Mouse (Mus musculus) layer of hippocampus, postnatal 25 days (tissue): ENCODE measurements around the gene Dcaf6. TPM values are rescaled to one million over a fixed set of nuclear protein-coding genes. Genes with fewer than 3 reads are reported as not detected.
"Not testable (repeated sequence)": the region's sequence is repeated elsewhere in the genome, so short reads cannot be mapped to it uniquely, and the experiment has no call there.

ENCODE experiments used
- DNase-seq, 2 experiments: peaks; one replicate each; pipeline ENCODE4 v3.0.0; 2022; ENCODE audit warnings: mixed read lengths in 2 of 2, low spot score in 1 of 2; ENCODE audit errors: extremely low spot score in 1 of 2
- total RNA-seq, 2 experiments: library from RNA; stranded (reverse); gene quantifications; 2 replicates each; pipeline ENCODE4 v1.2.3; 2021

Gene Dcaf6
- total RNA-seq, 2 experiments from 2014 or later = 81.4 to 84.6 TPM

DNA sequence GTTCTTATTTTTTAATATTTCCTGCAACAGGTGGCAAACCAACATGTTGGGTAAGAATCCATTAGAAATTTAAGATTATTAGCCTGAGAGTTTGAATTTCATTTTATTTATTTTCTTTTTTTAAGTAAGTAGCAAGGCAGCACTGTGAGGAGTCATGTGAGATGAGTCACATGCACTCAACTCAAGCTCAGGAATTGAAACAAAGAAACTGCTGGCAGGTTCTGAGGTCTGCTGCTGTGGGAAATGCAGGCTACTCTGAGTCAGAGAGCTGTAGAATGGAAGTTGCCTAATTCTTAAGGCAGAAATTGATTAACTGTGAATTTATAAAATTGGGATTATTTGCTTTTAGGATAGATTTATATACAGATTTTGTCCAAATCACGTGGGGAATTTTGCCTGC is 27.4 kb downstream of the Dcaf6 start:
- DNase-seq = no peak

DNA sequence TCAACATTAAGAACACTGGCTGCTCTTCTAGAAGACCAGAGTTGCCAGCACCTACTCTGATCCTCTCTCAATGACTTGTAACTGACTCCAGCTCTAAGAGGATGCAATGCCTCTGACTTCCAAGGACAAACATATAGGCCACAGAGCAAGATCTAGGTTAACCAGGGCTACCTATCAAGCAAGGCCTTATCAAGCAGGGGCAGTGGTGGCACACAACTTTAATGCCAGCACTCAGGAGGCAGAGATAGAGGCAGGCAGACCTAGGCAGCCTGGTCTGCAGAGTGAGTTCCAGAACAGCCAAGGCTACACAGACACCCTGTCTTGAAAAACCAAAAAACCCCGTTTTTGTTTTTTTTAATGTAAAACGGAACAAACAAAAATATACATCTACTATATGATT is 34.0 kb downstream of the Dcaf6 start:
- DNase-seq = no peak

DNA sequence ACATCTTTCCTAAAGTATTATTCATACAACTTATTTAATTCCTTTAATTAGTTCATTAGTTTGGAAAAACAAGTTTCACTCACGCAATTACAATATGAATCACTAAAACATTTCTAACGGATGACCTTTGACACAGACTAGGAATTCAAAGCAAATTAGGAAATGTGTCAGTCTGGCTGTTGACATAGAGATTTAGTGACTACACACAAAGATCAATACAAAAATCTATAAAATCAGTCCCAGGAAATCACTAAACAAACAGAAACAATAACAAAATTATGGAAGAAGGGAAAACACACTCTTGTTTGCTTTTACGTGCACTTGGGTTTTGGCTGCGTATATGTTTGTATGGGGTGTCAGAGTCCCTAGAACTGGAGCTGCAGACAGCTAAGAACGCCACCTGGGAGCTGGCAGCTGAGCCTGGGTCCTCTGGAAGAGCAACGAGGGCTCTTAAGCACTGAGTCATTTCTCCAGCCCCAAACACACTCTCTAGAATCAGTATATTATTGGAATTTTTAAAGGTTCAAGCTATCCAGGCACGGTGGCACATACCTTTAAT is 38.8 kb downstream of the Dcaf6 start:
- no peak for DNase-seq

DNA sequence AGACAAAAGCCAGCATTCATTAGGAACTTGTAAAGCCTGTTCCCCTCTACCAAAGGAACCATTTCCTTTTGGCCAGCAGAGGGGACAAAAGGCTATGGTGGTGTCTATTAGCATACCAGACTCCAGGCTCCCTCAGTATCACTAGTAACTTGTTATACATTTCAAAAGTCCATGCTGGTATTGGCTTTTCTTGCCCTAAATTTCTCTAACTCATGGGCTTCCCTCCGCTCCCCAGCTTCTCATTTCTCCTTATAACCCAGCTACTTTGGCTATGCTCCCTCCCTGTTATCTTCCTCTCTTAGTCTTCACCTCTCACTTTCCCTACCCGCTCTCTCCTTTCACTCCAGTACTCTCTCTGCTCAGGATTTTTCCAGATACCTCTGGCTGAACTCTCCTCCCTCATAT is 63.9 kb downstream of the Dcaf6 start:
- no peak for DNase-seq

DNA sequence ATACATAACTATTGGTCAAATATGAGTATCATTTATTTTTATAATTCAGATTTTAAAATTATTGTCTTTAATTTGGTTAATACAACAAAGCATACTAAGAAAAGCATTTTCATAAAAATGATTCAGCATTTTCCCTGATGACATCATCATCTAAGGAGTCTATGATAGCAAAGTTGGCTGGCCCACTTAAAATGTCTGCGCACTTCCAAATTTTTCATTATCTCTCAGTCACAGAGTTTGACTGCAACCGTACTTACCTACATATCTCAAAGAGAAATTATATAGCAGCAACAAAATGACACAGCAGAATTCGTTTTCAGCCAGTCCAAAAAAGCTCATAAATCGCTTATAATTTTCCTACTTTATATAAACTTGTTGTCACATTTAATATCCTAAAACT is 64.3 kb downstream of the Dcaf6 start:
- DNase-seq = no peak

GRCm38 (mm10) chr1:165394836-165395235 is 65.4 kb downstream of the Dcaf6 start:
- no peak for DNase-seq

DNA sequence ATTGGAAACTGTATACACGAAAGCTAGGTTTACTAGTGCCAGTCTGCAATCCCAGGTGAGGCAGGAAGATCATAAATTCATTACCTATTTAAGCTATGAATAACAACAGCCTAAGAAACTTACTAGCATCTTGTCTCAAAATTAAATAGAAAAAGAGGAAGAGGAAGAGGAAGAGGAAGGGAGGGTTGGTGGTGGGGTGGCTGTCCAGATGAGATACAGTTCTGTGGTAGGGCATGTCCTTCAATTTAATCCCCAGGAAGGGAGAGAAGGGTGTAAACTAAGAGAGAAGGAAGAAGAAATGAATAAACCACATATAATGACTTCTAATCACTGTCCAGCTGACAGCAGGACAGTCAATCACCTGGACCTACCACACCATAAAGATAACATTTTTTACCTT is 67.2 kb downstream of the Dcaf6 start:
- no peak for DNase-seq

DNA sequence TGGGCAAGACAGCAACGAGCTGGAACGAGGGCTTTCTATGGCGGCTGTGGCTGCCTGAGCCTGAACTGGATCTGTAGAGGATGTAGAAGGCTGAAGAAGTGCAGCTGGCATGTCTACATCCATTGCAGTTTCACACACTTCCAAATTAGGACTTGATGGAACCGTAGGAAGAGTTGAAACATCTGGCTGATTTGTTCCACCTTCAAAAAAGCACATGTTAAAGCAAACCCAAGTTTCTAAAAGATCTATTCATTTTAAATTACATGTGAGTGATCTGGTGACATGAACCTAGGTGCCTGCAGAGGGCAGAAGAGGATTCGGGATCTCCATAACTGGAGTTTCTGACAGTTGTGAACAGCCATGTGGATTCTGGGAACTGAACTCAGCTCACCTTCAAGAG is 71.6 kb downstream of the Dcaf6 start:
- peak in 1 of 2 experiments; percentile 19 for DNase-seq

- DNase-seq = no peak
Measured at GRCm38 (mm10) chr1:165386525-165386923, 73.8 kb downstream of the Dcaf6 start.

- DNase-seq = no peak
Measured at GRCm38 (mm10) chr1:165385810-165386524, 74.3 kb downstream of the Dcaf6 start.

DNA sequence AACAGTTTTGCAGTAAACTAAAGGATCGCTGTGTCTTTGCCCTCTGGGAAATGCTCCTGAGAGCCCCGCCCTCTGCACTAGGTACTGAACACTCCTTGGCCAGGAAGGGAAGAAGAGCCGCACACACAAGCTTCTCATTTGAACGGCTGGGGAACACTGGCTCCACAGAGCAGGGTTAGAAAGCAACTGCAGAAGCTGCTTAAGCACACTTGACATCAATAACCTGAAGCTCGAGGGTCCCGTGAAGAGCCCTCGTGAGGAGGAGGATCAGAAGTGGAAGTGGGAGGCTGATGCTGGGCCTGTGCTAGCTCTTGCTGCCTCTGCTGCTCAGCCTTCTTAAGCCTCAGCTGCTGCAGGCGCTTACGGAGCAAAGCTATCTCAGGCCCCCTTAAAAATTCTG is 86.4 kb downstream of the Dcaf6 start:
- DNase-seq = no peak

GRCm38 (mm10) chr1:165370990-165371389 is 89.3 kb downstream of the Dcaf6 start:
- no peak for DNase-seq

- DNase-seq = no peak
Measured at GRCm38 (mm10) chr1:165365057-165365456, 95.2 kb downstream of the Dcaf6 start.

DNA sequence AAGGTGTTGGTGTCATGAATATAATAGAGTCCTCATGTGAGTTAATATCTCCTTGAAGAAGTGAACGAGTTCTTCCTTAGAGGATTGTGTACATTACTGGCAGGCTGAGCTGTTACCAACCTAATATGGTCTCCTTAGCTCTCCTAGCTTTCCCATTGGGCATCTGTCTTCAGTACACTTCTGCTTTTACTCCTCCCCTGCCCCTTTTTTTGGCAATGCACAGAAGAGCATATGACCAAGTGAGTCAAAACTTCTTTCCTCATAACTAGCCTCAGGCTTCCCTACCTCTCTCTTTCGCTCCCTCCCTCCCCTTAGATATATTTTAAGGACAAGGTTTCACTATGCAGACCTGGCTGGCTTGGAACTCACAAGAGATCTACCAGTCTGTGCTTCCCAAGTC is 97.0 kb downstream of the Dcaf6 start:
- DNase-seq = no peak

DNA sequence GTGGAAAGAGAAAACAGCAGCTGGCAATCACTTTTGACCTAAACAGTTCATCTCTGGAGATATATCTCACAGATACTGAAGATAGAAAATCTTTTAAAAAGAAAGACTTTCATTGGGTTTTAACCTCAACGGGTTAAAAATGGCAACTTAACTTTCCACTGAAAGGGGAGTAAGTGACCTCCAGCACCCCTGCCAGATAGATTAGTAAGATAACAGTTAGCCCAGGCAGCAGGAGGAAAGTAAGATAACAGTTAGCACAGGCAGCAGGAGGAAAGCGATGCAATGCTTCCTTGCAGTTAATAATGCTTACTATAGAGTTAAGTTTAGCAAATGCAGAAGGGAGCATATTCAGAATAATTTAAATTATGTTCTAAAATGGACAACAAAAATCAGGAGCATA is 103.9 kb downstream of the Dcaf6 start:
- DNase-seq = no peak

DNA sequence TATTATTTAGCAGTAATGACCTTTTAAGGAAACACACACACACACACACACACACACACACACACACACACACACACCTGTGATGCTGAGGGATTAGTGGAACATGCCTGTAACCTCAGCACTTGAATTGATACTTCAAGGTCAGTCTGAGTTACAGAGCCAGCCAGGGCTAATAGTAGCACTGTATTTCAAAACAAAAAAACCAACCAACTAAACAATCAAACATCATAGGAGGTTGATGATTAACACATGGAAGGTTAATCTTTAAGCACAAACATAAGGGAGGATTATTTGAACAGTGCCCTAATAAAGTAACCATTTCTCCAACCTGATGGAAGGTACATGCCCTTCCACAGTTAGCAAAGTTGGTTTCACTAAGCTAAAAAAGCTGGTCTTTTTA is 111.6 kb downstream of the Dcaf6 start:
- no peak for DNase-seq

- DNase-seq = no peak
Measured at GRCm38 (mm10) chr1:165344453-165344852, 115.8 kb downstream of the Dcaf6 start.

GRCm38 (mm10) chr1:165342126-165342525 is 118.1 kb downstream of the Dcaf6 start:
- no peak for DNase-seq

- DNase-seq = no peak
Measured at GRCm38 (mm10) chr1:165332797-165333196, 127.5 kb downstream of the Dcaf6 start.

DNA sequence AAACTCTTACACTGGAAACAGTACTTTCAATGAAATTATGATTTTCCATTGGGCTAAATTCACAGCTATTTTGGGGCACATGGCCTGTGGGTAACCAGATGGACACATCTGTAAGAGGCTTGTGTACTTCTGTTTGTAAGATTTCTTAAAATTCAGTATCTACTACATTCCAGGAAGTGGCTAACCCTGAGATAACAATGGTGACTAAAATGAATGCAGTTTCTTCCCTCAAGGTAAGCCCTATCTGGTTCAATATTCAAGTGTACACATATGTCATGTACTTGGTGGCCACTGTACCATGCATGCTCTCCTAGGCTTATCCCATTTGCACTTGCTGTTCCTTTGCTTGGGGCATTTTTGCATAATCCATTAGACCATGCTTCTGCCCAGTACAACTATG is 129.4 kb downstream of the Dcaf6 start:
- no peak for DNase-seq

DNA sequence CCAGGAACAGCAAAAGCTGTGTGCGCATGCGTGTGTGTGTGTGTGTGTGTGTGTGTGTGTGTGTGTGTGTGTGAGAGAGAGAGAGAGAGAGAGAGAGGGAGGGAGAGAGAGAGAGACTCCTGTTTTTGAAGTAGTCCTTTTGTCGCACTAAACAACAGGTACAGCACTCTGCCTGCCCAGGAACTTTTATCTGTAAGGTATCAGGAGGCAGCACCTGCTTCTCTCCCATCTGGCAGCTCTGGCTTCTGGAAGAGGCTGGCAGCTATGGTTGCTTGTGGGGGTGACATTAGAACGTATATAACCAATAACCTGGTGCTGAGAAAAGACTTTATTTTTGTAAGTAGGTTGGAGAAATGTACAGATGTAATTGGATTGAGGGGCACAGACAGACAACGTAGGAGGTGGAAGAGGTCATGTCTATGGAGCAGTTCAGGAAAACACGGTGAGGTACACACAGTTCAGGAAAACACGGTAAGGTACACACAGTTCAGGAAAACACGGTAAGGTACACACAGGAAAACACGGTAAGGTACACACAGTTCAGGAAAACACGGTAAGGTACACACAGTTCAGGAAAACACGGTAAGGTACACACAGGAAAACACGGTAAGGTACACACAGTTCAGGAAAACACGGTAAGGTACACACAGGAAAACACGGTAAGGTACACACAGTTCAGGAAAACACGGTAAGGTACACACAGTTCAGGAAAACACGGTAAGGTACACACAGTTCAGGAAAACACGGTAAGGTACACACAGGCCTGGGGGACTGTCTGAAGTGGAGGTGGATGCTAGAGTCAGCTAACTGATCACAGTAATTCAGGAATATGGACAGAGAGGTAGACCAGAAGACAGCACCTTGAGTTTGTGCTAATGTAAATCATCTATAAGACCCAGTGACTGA is 131.6 kb downstream of the Dcaf6 start:
- not testable (repeated sequence) for DNase-seq
